Mouse (Mus musculus) stomach, postnatal 0 days (tissue): ENCODE measurements at regions not wholly inside any gene's neighbourhood (a gene's known extent, or its start where the extent isn't known, plus 50 kb on each side); places are given as distances from the start of the nearest gene placed in this dataset.

ENCODE experiments used
- CTCF ChIP-seq: IDR thresholded peaks from 2 replicates; pipeline ENCODE4 v1.5.1; 2016; ENCODE audit warnings: antibody characterized with exemption, low read depth, mild to moderate bottlenecking, moderate library complexity
- EP300 ChIP-seq: optimal IDR thresholded peaks from 2 replicates; pipeline ENCODE3; 2016; ENCODE audit warnings: antibody characterized with exemption

DNA sequence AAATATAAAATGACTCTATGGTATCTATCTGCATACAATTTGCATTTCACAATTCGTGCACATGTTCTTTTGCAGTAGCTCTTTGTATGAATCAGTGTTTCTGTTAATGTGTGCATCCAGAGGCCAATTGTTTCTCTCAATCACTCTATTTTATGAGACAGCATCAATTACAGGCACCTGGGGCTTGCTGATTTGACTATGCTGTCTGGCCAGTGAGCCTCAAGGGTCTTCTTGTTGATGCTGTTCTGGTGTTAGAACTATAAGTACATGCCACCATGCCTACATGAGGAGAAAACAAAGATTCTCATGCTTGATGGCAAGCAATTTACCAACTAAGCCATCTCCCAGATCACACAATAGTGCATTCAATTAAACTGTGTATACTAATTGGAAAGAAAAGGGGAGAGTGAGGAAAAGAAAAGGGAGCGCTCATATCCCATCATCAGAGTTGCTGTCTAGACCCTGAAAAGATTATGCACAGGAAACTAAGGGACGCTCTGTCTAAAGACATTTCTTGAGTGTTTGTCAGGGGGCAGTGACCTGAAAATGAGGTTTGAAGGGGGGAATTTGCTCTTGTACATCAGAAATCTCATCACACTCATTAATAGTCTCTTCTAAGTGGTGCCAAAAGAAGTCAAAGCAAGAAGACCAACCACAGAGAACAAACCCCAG is 772.6 kb downstream of the D3Ertd751e start:
- TF ChIP-seq CTCF: no peak
- TF ChIP-seq EP300: no peak
